Mouse (Mus musculus): ENCODE data around the gene Abcc1. TPM values are rescaled to one million over a fixed set of nuclear protein-coding genes. Genes with fewer than 3 reads are reported as not detected.

Abcc1 gene
- total RNA-seq, 2 experiments from 2014 or later: 22.5 to 23.7 TPM

DNA sequence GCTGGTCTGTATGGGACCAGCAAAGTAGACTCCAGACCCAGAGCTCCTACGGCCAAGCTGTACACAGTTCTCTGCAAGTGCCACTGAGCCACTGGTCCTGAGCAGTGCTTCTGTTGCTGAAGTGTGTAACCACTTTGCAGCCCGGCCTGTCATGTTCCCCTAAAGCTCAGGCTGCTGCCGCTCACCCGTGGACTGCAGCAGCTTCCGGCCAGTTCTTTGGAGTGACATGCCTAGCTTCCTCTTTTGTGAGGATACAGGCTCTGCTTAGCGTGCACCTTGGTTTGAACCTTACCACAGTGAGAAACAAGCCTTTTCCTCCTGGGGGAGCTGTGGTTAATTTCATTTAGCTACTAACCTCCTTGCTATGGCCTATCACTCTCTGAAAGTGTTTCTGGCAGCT lies 77.7 kb downstream of the Abcc1 start:
- no peak for DNase-seq (ENCODE audit: low spot score)

DNA sequence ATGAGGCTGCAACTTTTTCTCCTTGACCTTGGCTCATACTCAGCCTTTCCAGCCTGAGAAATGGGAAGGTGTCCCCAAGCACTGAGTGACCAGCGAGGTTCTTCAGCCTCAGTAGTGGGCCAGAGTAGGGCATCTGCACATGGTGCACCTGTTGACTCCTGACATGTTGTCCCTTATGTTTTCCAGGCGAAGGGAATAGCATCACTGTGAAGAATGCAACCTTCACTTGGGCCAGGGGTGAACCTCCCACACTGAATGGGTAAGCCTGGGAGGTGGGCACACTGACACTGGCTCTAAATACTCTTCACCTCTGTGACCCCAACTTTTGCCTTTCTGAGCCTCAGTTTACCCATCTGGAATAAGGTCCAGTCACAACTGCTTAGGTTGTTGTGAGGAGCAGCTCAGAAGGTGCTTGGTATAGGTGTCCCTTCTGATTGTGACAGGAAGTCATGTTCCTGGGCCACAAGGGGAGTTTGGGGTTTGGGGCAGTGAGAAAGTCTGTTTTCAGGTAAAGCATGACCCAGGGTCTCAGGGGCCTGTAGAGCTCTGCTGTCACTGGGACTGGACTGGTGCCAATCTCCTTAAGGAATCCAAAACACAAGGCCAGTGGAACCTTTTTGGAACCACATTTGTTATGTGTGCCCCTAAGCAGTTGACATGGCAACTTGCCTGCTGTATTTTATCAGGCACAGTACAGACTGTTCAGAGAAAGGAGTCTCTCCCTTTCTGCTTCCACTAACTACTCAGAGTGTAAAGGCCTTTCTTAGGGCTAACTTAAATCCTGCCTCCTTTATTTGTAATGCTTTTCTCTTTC lies 78.7 kb downstream of the Abcc1 start:
- DNase-seq (ENCODE audit: low spot score): no peak

DNA sequence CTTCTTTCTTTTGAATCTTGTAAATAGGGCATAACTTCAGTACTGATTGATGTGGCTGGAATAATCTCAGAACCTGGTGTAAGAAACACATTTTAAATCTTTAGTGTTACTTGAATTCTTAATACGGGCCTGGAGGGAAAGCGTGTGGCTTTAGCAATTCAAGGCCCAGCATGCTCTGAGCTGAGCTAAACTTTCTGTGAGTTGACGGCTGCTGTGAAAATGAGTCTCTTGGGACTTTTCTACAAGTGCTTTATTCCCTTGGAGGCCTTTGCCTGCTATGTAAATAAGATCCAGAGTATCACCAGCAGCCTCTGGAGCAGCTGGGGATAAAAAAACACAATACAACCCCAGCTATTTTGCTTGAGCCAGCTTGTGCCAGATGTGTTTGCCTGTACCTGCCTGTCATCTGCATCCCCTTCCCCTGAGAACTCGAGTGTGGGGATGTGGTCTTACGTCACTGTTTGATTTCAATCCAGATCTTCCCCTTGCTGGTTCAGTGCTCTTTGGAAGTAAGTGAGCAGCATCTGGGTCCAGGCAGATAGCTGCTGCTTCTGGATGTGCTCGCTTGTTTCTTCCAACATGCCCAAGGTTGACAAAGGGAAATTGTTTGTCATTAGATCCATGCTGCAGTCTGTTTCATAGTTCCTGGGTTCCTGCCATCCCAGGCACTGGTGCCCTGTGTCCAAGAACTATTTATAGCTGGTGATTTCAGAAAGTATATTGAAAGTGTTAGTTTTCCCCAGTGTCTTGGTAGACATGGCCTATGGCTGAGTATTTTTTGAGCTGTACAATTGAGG lies 82.9 kb downstream of the Abcc1 start:
- peak; percentile 76 for DNase-seq (ENCODE audit: low spot score)

DNA sequence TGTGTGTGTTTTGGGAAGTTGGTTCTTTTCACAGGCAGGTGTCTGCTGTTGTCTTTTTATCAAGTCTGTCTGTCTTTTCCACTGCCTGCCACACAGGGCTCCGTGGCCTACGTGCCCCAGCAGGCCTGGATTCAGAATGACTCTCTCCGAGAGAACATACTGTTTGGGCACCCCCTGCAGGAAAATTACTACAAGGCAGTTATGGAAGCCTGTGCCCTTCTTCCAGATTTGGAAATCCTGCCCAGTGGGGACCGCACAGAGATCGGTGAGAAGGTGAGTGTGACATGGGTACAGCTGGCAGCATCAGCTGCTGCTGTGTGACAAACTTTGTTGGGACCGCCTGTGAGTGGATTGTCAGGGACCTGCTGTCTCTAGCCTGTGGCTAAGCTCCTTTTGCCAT lies 83.8 kb downstream of the Abcc1 start:
- peak; percentile 73 for DNase-seq (ENCODE audit: low spot score)

DNA sequence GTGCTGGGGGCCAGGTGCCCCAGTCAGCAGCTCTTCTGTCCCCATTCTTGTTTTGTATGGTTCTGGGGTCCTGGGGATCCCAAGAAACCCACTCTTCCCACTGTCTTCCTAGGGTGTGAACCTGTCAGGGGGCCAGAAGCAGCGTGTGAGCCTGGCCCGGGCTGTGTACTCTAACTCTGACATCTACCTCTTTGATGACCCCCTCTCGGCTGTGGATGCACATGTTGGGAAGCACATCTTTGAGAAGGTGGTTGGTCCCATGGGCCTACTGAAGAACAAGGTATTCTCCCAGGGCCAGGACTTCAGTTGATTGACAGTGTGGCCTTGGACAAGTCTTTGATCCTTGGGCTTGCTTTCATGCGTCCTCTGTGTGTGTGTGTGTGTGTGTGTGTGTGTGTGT lies 86.0 kb downstream of the Abcc1 start:
- DNase-seq (ENCODE audit: low spot score): no peak

DNA sequence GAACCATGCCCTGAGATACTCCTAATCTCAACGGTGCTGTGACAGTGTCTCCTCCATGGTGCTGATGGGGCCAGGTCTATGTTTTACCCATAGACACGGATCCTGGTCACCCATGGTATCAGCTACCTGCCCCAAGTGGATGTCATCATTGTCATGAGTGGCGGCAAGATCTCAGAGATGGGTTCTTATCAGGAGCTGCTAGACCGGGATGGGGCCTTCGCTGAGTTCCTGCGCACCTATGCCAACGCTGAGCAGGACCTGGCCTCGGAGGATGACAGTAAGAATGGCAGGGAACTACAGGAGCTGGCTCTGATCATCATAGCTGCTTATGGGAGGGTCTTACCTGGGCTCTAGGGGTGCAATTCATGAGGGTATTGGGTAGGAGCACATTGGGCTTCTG lies 86.9 kb downstream of the Abcc1 start:
- DNase-seq (ENCODE audit: low spot score): no peak

DNA sequence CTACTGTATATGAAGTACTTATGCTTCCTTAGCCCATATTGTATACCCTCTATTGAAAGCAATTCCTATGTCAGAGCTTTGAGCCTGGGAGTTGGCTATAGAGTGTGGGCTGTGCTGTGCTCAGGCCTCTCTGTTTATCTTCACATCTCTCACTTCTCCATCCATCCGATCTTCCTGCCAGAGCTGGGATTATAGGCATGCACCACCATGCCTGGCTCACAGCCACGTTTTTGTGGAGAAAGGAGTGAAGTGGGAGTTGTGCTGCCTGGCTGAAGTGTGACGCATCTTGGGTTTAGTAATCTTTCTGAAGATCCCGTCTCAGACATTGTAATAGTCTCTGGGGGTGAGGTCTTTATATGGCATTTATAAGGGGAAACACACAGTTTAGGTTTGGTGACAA lies 88.5 kb downstream of the Abcc1 start:
- DNase-seq (ENCODE audit: low spot score): no peak

DNA sequence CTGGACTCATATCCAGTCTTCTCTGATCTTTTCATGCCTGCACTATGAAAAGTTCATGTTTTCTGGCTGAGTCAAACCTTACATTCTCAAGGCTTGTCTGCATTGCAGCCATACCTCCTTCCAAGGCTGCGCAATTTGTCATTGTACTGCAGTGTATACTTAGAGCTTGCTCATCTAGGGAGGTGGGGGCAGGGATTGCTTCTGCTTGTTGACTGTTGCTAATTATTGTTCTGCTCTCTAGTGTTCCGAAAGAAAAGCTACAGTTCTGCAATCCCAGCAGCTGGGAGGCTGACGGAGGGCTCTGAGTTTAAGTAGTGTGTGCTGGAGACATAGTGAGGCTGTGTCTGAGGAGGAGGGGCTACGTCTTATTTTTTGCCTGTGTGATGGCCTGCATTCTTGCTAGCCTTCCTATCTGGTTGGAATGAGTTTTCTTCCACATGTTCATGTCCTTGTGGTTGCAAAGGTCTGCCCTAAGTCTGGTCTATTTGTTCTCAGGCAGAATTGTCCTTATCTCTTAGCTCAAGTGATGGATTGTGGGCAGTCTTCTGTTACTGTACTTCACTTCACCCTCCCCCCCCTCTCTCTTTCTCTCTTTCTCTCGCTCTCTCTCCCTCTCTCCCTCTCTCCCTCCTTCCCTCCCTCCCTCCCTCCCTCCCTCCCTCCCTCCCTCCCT lies 90.2 kb downstream of the Abcc1 start:
- DNase-seq (ENCODE audit: low spot score): no peak

DNA sequence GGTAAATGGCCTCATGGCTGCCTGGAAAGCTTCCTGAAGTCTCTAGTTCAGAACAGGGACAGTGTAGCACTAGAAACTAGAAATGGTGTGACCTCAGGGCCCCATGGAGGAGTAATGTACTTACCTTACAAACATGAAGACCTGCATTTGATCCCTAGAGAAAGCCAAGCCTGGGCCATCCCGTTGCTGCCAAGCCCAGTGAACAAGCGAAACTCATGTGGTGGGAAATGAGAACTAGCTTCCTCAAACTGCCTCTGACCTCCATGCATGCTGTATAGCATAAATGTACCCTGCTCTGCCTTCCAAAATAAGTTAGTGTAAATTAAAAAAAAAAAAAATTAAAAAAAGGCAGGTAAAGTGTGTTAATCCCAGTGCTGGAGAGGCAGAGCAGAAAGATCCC lies 101.2 kb downstream of the Abcc1 start:
- DNase-seq (ENCODE audit: low spot score): no peak

DNA sequence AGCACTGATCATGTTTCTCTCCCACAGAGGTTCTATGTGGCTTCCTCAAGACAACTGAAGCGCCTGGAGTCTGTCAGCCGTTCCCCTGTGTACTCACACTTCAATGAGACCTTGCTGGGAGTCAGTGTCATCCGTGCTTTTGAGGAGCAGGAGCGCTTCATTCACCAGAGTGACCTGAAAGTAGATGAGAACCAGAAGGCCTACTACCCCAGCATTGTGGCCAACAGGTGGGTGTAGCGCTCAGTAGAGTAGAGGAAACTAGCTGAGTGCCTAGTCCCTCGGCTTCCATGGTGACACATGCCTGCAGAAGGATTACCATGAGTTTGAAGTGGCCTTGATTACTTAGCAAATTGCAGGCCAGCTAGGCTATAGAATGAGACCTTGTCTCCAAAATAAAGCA lies 103.7 kb downstream of the Abcc1 start:
- DNase-seq (ENCODE audit: low spot score): no peak

DNA sequence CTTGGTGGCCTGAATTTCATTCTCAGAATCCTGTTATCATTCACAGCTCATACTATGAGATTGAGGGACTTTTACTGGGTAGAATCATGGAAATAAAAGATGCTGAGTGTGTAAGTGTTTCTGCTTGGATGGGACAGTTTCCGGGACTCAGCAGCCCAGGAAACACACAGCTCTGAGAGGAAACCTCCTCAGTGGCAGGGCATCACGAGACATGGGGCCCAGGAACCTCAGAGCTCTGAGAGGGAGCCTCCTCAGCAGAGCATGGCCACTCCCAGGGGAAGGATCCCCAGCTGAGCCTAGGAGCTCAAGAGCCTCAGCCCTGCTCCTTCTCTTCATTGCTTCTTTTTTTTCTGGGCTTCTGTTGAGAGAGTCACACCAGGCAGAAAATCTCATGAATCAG lies 107.0 kb downstream of the Abcc1 start:
- DNase-seq (ENCODE audit: low spot score): no peak

DNA sequence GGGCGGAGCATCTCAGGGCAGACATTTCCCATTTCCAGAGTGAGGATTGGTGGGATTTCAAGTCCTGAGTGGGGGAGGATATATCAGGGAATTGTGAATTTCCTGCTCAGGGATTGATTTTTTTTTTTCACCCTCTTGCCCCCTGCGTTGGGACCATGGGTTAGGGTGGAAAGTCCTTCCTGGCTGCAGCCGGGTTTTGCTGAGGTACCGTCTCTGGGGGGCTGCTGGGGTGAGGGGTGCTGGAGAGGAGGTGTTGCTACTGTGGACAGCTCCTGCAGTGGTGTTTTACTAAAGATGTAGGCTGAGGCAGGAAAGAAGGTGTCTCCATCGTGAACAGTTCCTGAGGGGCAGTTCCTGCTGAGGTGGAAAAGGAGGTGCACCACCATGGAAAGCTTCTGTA lies 107.5 kb downstream of the Abcc1 start:
- no peak for DNase-seq (ENCODE audit: low spot score)

DNA sequence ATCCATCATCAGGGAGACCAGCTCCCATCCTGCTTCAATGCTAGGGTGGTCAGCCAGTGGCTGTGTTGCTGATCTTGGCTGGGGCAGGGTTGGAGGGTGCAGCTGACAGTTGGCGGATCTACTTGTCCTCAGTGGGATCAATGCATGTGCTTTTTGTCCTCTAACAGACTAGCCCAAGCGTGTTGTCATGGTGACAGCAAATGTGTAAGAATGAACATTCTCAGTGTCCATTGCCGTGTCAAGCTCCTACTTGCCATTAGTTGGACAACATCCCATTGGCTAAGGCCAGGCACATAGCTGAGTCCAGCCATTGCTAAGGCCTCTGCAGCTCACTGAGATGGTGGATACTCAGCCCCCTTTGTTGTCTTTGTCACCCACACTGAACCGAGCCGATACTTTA lies 110.8 kb downstream of the Abcc1 start:
- no peak for DNase-seq (ENCODE audit: low spot score)

DNA sequence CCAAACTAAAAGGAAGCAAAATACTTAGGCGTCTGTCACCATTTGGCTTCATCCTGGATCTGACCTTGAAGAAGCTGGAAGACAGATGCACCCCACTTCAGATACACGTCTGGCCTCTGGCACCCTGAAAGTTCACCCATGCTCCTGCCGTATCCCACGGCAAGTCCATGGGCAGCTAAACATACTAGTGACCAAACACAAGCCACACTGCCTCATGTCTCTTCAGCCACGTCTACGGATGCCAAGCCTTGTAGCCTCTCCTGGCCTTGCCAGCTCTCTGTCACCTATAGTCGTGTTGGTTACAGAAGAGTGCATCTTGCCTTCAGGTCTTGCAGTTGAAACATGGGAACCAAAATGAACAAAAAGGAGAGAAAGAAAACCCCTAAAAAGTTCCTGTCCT lies 112.3 kb downstream of the Abcc1 start:
- no peak for DNase-seq (ENCODE audit: low spot score)

DNA sequence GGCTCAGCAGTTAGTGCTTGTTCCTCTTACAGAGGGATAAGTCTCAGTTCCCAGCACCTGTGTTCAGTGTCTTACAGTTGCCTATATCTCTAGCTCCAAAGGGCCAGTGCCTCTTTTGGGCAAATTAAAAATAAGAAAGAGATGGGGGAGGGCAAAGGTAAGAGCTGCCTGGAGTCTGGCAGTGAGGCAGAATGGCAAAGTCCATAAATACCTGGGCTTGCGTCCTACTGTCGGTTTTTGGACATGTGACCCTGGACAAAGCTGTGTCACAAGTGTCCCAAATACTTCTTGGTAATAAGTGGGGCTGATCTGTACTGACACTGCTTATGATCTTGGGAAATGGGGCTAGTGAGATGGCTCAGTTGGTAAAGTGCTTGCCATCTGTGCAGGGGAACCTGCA lies 113.6 kb downstream of the Abcc1 start:
- no peak for DNase-seq (ENCODE audit: low spot score)

DNA sequence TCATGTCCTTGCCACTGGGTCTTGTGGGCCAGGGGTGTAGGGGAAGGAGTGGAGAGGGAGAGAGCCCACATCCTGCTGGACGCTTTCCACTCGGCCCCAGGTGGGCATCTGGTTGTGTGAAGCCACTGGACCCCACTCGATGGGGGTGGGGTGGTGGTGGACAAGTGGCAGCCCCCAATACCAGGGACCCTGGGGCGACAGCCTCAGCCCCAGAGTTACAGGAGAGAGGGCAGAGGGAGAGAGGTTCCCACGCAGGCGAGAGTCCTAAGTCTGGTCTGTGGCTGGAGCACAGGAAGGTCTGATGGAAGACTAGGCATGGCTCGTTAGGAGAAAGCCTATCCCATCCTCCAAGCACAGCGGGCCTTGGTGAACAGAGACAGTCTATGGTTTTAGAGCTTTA lies 114.7 kb downstream of the Abcc1 start:
- no peak for DNase-seq (ENCODE audit: low spot score)

DNA sequence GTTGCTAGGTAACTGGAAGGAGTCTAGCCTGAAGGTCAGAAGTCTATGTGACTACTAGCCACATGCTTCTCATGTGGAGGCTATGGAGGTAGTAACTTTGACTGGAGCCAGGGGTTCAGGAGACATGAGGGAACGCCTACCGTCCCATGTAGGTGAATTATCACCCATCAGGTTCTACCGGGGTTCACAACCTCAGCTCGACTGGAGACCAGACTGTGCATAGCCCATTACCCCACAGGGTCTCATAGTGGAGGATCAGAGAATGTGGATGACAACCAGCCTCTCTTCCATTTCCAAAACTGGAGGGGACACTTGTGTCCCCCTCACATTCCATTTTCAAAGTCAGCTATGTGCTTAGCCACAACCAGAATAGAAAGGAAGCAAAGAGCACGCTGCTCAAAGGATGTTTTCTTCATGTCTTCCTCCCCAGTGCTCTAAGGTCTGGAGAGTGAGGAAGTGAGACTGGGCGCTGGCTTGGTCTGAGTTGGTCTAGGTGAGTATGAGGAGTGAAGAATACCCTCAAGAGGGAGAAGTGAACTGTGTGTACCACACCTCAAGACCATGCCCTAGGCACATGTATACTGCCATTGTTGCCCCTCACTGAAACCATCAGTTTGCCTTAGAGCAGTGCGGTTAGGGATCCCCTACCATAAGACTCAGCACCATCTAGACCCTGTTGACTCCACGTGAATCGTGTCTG lies 115.5 kb downstream of the Abcc1 start:
- DNase-seq (ENCODE audit: low spot score): no peak

DNA sequence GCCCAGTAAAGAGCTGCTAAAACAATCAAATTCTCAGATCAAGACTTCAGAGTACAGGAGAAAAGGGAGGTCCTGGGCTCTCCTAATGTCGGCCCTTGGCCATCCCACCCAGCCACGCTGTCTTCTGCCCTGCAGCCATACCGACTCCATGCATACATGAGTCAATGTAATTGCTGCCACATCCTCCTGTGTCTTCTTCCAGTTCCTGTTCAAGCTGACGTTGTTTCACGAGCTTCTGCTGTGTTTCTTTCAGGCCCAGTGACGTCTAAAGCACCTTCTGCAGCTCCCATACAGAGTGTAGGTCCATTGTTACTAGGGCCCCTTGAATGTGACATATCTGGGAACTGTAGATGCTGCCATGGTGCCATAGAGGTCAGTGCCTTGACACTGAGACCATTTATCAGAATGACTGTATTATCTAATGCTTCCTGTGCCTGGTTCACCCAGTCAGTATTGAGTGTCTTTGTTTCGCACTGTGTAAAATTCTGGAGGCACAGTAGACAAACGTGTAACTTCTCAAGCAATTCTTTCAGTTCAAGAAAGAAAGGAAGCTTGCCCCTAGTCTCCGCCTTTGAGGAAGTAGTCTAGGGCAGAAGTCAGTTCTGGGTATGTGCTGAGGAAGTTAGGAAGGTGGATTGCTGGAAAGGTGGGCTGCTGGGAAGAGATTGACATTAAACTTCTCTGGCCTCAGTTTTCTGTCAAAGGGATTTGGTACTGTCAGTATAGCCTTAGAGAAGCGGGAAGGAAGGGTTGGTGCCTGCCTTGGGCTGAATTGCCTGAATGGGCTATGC lies 116.3 kb downstream of the Abcc1 start:
- DNase-seq (ENCODE audit: low spot score): no peak

DNA sequence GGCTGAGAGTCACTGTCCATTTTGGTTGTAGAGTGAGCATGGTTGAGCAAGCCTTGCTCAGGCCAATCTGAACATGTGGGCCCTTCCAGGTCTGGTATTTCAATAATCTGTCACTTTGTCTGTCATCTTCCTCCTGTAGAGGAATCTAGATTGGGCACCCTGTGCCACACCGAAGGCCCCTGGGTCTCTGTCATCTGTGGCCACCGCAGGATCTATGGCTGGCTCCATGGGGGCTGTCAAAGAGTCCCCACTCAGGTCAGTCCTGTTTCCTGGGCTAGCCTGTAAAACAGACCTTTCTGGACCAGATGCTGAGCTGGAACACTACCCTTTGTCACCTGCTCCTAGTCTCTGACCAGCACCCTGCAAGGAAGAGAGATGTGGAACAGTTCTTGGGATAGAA lies 118.3 kb downstream of the Abcc1 start:
- DNase-seq (ENCODE audit: low spot score): no peak

DNA sequence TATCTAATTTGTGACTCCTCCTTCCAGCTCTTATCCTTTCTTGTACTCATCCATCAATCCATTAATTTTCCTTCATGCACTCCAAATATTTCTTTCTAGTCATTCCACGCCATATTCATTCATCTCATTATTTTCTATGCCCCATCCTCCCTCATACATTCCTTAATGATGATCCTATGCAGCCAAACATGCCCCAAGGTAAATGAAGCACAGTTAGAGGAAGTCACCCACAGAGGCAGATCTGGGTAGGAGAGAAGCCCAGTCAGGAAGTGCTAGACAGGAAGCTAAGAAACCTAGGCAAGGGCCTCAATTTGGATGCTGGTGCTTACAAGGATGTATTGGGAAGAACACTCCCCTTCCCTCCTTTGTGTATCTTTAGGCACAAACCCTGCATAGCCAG lies 121.9 kb downstream of the Abcc1 start:
- DNase-seq (ENCODE audit: low spot score): no peak

DNA sequence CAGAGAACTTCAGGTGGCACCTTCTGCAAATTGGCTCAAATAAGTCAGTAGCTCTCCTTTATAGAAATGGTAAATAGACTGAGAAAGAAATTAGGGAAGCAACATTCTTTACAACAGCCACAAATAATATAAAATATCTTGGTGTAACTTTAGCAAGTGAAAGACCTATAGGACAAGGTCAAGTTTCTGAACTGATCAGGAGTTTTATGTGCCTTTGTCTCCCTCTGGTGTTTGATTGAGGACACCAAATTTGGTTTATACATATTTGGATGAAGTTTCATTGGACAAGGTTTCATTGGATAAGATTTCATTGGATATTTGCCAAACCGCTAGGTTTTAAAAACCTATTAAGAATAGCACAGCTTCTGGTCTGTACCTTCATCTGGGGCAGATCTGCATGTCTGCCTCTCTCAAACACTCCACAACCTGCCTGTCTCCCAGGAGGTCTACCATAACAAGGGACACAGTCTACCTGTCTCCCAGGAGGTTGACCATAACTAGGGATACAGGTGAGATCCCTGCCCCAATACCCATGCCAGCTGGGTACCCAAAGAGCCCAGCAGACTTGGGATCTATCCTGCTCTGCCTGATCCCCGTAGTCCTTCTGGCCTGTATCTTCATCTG lies 132.2 kb downstream of the Abcc1 start:
- peak; percentile 17 for DNase-seq (ENCODE audit: low spot score)
